Comparison of ENCODE assay signal across 20 mouse cellular contexts in the genomic region with DNA sequence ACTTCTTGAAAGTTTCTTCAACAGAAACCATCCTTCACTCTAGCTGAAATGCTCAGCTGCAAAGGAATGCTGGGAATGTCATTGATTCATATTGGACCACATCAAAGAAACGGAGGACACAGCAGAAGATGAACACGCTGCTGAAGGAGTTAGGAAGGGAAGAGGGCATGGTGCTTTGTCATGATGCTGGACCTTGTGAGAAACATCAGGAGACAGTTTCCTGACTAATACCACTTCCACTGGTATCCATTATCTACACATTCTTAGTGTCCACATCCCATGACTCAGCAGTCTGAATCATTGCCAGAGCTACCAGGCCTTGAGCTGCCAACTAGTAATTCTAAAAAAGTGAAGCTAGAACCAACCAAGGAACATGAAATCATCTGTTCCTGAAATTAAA. TPM values are rescaled to one million over a fixed set of nuclear protein-coding genes. Genes with fewer than 3 reads are reported as not detected.
DNase-seq lines count a peak whose midpoint lies in the region; ATAC-seq and TF ChIP-seq lines count a peak whose summit lies in the region.
"Had no signal": no experiment of that assay in that cellular context is flagged by ENCODE, and none has a peak within 500 bp of the region (broad histone marks: within the 10 kb centered on the region; RNA-seq: fewer than 3 reads in every experiment).

No protein-coding gene starts in this region.

- H3K9ac ChIP-seq in MEL (ENCODE audit: control insufficient read depth, low read depth, low read length, poor library complexity, severe bottlenecking): peak overlapping the region; percentile 24; the same call in 1 of the 2 replicates
- no peak overlapping the region for H3K9ac ChIP-seq in liver, embryonic 12.5 days
- H3K9ac ChIP-seq in kidney, embryonic 14.5 days (ENCODE audit: low read depth, low read length): no peak overlapping the region
- H3K9ac ChIP-seq in midbrain, postnatal 0 days (replicated peaks; ENCODE audit: low read length, poor library complexity, severe bottlenecking): no peak overlapping the region
- H3K9ac ChIP-seq: forebrain, embryonic 13.5 days; heart, embryonic 13.5 days; hindbrain, embryonic 15.5 days had no signal

- TF ChIP-seq CTCF in MEL (IDR thresholded peaks at IDR 0.05 in 2 of 3, conservative IDR thresholded peaks at IDR 0.05 in 1 of 3; ENCODE audit: control insufficient read depth in 1 of 3, insufficient read depth in 1 of 3, low read depth in 2 of 3, low read length in 3 of 3, poor library complexity in 1 of 3, severe bottlenecking in 1 of 3): no peak
- no peak for TF ChIP-seq CTCF in midbrain, postnatal 0 days (IDR thresholded peaks at IDR 0.05)

- H3K4me3 ChIP-seq in MEL (ENCODE audit: control insufficient read depth in 1 of 2, insufficient read depth in 1 of 2, low read depth in 2 of 2, low read length in 2 of 2): no peak overlapping the region
- H3K4me3 ChIP-seq in liver, embryonic 12.5 days: no peak overlapping the region
- no peak overlapping the region for H3K4me3 ChIP-seq in kidney, embryonic 14.5 days (ENCODE audit: low read length)
- H3K4me3 ChIP-seq in midbrain, postnatal 0 days (ENCODE audit: low read depth, low read length): no peak overlapping the region
- H3K4me3 ChIP-seq: embryonic facial prominence, embryonic 10.5 days; forebrain, embryonic 13.5 days; gastrocnemius, adult 2 months; heart, embryonic 13.5 days; hindbrain, embryonic 15.5 days; limb, embryonic 10.5 days had no signal

- no peaks in the 10 kb centered on the region for H3K79me2 ChIP-seq in MEL (ENCODE audit: control insufficient read depth, insufficient read depth, low read length, poor library complexity)

- H3K27me3 ChIP-seq in MEL (ENCODE audit: control insufficient read depth in 1 of 2, insufficient read depth in 2 of 2, low read length in 2 of 2): no peaks in the 10 kb centered on the region
- no peaks in the 10 kb centered on the region for H3K27me3 ChIP-seq in liver, embryonic 12.5 days (replicated peaks)
- H3K27me3 ChIP-seq in kidney, embryonic 14.5 days (ENCODE audit: control insufficient read depth, insufficient read depth, low read length): no peaks in the 10 kb centered on the region
- no peaks in the 10 kb centered on the region for H3K27me3 ChIP-seq in midbrain, postnatal 0 days (ENCODE audit: insufficient read depth, low read length)
- H3K27me3 ChIP-seq: CH12.LX; forebrain, embryonic 13.5 days; heart, embryonic 13.5 days; hindbrain, embryonic 15.5 days had no signal

- TF ChIP-seq POLR2A in MEL (IDR thresholded peaks at IDR 0.05; ENCODE audit: control insufficient read depth in 1 of 2, insufficient read depth in 1 of 2, low read depth in 1 of 2, low read length in 2 of 2, poor library complexity in 1 of 2): no peak

- peak overlapping the region; percentile 85 for H3K27ac ChIP-seq in MEL (ENCODE audit: control insufficient read depth, low read depth, low read length)
- no peak overlapping the region for H3K27ac ChIP-seq in liver, embryonic 12.5 days
- H3K27ac ChIP-seq in kidney, embryonic 14.5 days (ENCODE audit: low read depth, low read length): no peak overlapping the region
- no peak overlapping the region for H3K27ac ChIP-seq in midbrain, postnatal 0 days (ENCODE audit: low read depth, low read length)
- H3K27ac ChIP-seq: embryonic facial prominence, embryonic 10.5 days; forebrain, embryonic 13.5 days; gastrocnemius, adult 2 months; heart, embryonic 13.5 days; hindbrain, embryonic 15.5 days; limb, embryonic 10.5 days had no signal

- no peak for TF ChIP-seq RAD21 in MEL (IDR thresholded peaks at IDR 0.05; ENCODE audit: low read depth, low read length)

- H3K36me3 ChIP-seq in MEL (ENCODE audit: control insufficient read depth in 1 of 2, insufficient read depth in 2 of 2, low read length in 2 of 2): peaks cover 0 to 55% of the 10 kb centered on the region in 2 experiments; a peak in 2 of 4 replicates
- H3K36me3 ChIP-seq in liver, embryonic 12.5 days: no peaks in the 10 kb centered on the region
- no peaks in the 10 kb centered on the region for H3K36me3 ChIP-seq in kidney, embryonic 14.5 days (ENCODE audit: control insufficient read depth, insufficient read depth, low read length)
- no peaks in the 10 kb centered on the region for H3K36me3 ChIP-seq in midbrain, postnatal 0 days (ENCODE audit: insufficient read depth, low read length)
- H3K36me3 ChIP-seq: embryonic facial prominence, embryonic 10.5 days; heart, embryonic 13.5 days; hindbrain, embryonic 15.5 days; limb, embryonic 10.5 days had no signal

- 49% methylated on average over 2 of the region's 2 CpGs for WGBS in liver, embryonic 12.5 days (ENCODE audit: insufficient replicate concordance)
- WGBS in kidney, embryonic 14.5 days: 84% methylated on average over 2 of the region's 2 CpGs
- WGBS in midbrain, postnatal 0 days: 85% methylated on average over 2 of the region's 2 CpGs

- peak; percentile 81 to 91 for TF ChIP-seq EP300 in MEL (IDR thresholded peaks at IDR 0.05; ENCODE audit: low read depth in 1 of 2, low read length in 2 of 2)

- H3K4me2 ChIP-seq in liver, embryonic 12.5 days: no peak overlapping the region
- no peak overlapping the region for H3K4me2 ChIP-seq in kidney, embryonic 14.5 days (replicated peaks; ENCODE audit: low read depth, low read length)
- no peak overlapping the region for H3K4me2 ChIP-seq in midbrain, postnatal 0 days (ENCODE audit: low read depth, low read length, poor library complexity, severe bottlenecking)
- H3K4me2 ChIP-seq: forebrain, embryonic 13.5 days; heart, embryonic 13.5 days; hindbrain, embryonic 15.5 days had no signal

- no peaks in the 10 kb centered on the region for H3K9me3 ChIP-seq in MEL (replicated peaks; ENCODE audit: insufficient read depth, low read length)
- H3K9me3 ChIP-seq in liver, embryonic 12.5 days (replicated peaks): no peaks in the 10 kb centered on the region
- no peaks in the 10 kb centered on the region for H3K9me3 ChIP-seq in kidney, embryonic 14.5 days (ENCODE audit: control insufficient read depth, low read length)
- H3K9me3 ChIP-seq in midbrain, postnatal 0 days (ENCODE audit: low read length): no peaks in the 10 kb centered on the region
- H3K9me3 ChIP-seq: embryonic facial prominence, embryonic 10.5 days; forebrain, embryonic 13.5 days; heart, embryonic 13.5 days; hindbrain, embryonic 15.5 days; limb, embryonic 10.5 days had no signal

- H3K4me1 ChIP-seq in MEL (ENCODE audit: control insufficient read depth in 1 of 2, insufficient read depth in 2 of 2, low read length in 2 of 2): peaks cover 35 to 40% of the 10 kb centered on the region in 2 experiments
- peaks cover 31% of the 10 kb centered on the region for H3K4me1 ChIP-seq in liver, embryonic 12.5 days
- no peaks in the 10 kb centered on the region for H3K4me1 ChIP-seq in kidney, embryonic 14.5 days (ENCODE audit: control insufficient read depth, insufficient read depth, low read length)
- H3K4me1 ChIP-seq in midbrain, postnatal 0 days (ENCODE audit: insufficient read depth, low read length): no peaks in the 10 kb centered on the region
- H3K4me1 ChIP-seq: forebrain, embryonic 13.5 days; hindbrain, embryonic 15.5 days; limb, embryonic 10.5 days had no signal

- ATAC-seq in liver, embryonic 12.5 days: peak; percentile 82
- ATAC-seq in kidney, embryonic 14.5 days (ENCODE audit: low FRiP score, low TSS enrichment): no peak
- no peak for ATAC-seq in midbrain, postnatal 0 days (ENCODE audit: low FRiP score)
- ATAC-seq: forebrain, embryonic 13.5 days had no signal

- peak; percentile 75 for DNase-seq in 3134 (ENCODE audit: extremely low read depth, insufficient read length, low spot score)
- peak; percentile 84 for DNase-seq in MEL (ENCODE audit: low read depth, low spot score)
- DNase-seq in adrenal gland, postnatal 25 days: peak; percentile 73
- no peak for DNase-seq in cerebellum, postnatal 10 days
- no peak for DNase-seq in right cerebral cortex, postnatal 36 days (ENCODE audit: low spot score in 2 of 2)
- DNase-seq in midbrain, postnatal 0 days (ENCODE audit: low spot score): no peak
- DNase-seq: cerebellum, adult 18-20 months; gastrocnemius, adult 2 months; kidney, adult 8-10 months; layer of hippocampus, adult 9-11 months; lung, postnatal 14 days; thymus, postnatal 36 days had no signal

TF ChIP-seq in MEL, 35 proteins besides CTCF, POLR2A, EP300 and RAD21 (continues in another document):
- TF ChIP-seq POLR2AphosphoS5 (IDR thresholded peaks at IDR 0.05; ENCODE audit: borderline replicate concordance, low read depth, low read length): no peak
- TF ChIP-seq NRF1 (IDR thresholded peaks at IDR 0.05; ENCODE audit: insufficient read depth, low read depth, low read length, poor library complexity, severe bottlenecking): no peak
- TF ChIP-seq GABPA (IDR thresholded peaks at IDR 0.05; ENCODE audit: low read depth, low read length): peak; percentile 74; the same call in 1 of the 2 replicates
- TF ChIP-seq ETS1 (IDR thresholded peaks at IDR 0.05; ENCODE audit: low read depth, low read length): peak; percentile 74
- no peak for TF ChIP-seq ZC3H11A (IDR thresholded peaks at IDR 0.05; ENCODE audit: low read depth, low read length)
- TF ChIP-seq ZNF384 (IDR thresholded peaks at IDR 0.05; ENCODE audit: low read depth, low read length): no peak
- no peak for TF ChIP-seq ZMIZ1 (IDR thresholded peaks at IDR 0.05; ENCODE audit: low read depth, low read length)
- TF ChIP-seq MAFK (IDR thresholded peaks at IDR 0.05; ENCODE audit: borderline replicate concordance, low read depth, low read length): peak; percentile 55; the same call in 1 of the 2 replicates
- TF ChIP-seq TAL1 (IDR thresholded peaks at IDR 0.05; ENCODE audit: low read length): peak; percentile 25
- no peak; the same call in 1 of the 2 replicates for TF ChIP-seq TCF12 (IDR thresholded peaks at IDR 0.05; ENCODE audit: low read depth, low read length)
- TF ChIP-seq UBTF (IDR thresholded peaks at IDR 0.05; ENCODE audit: borderline replicate concordance, insufficient read depth, low read depth, low read length): no peak
- TF ChIP-seq SMC3 (IDR thresholded peaks at IDR 0.05; ENCODE audit: low read depth, low read length): no peak
- TF ChIP-seq CHD1 (IDR thresholded peaks at IDR 0.05; ENCODE audit: low read depth, low read length): no peak
- no peak for TF ChIP-seq ZKSCAN1 (IDR thresholded peaks at IDR 0.05; ENCODE audit: low read depth, low read length)
- TF ChIP-seq MAX (IDR thresholded peaks at IDR 0.05; ENCODE audit: low read length): no peak
- no peak for TF ChIP-seq BHLHE40 (IDR thresholded peaks at IDR 0.05; ENCODE audit: borderline replicate concordance, low read depth, low read length)

RNA-seq across cellular contexts. Expression of gene Gtdc1, which starts 41.8 kb away (rescaled TPM):
- 7.2 and 8.2 TPM in 2 replicates for total RNA-seq in MEL (2012; rRNA removed)
- polyA plus RNA-seq in MEL (2012; ENCODE audit: insufficient read depth in 1 of 2, insufficient read length in 2 of 2, low read depth in 1 of 2, low replicate concordance in 2 of 2, missing spikeins in 1 of 2): 10 to 100 TPM in 1 of 2 experiments, not detected in 1; 14.3 TPM
- 11.8 and 14.4 TPM in 2 replicates for total RNA-seq in adrenal gland, postnatal 25 days (2021)
- 5.6 and 6.3 TPM in 2 replicates for polyA plus RNA-seq in liver, embryonic 12.5 days (2016; fragmentation: Nextera tagmentation; extraction: Ambion mirVana)
- polyA plus RNA-seq in kidney, embryonic 14.5 days (2014; fragmentation: Nextera tagmentation; extraction: Ambion mirVana): 13.6 and 14.3 TPM in 2 replicates
- total RNA-seq in midbrain, postnatal 0 days (2014; rRNA removed): 43.4 and 53.2 TPM in 2 replicates
- polyA plus RNA-seq in midbrain, postnatal 0 days (2015; fragmentation: Nextera tagmentation; extraction: Ambion mirVana): 18.6 and 19.3 TPM in 2 replicates

Comparison
In these comparisons a context has a peak if more than half of its experiments do, and no peak if none do; other contexts are left out.
1. DNase-seq: peak in 3134 (single experiment), MEL (single experiment) and adrenal gland, postnatal 25 days (single experiment); none in cerebellum, postnatal 10 days (0 of 2), right cerebral cortex, postnatal 36 days (0 of 2) and midbrain, postnatal 0 days (single experiment).